9 mouse cellular contexts compared by ENCODE assay signal in genomic region chr8:46208354-46208753, GRCm38 (mm10). TPM values are rescaled to one million over a fixed set of nuclear protein-coding genes. Genes with fewer than 3 reads are reported as not detected.
DNase-seq lines count a peak whose midpoint lies in the region; ATAC-seq lines count a peak whose summit lies in the region.
"Had no signal": no experiment of that assay in that cellular context is flagged by ENCODE, and none has a peak within 500 bp of the region (broad histone marks: within the 10 kb centered on the region; RNA-seq: fewer than 3 reads in every experiment).

No protein-coding gene starts in this region.

- no peaks in the 10 kb centered on the region for H3K9me3 ChIP-seq in forebrain, embryonic 16.5 days (ENCODE audit: control insufficient read depth, low read length)
- H3K9me3 ChIP-seq in limb, embryonic 15.5 days = no peaks in the 10 kb centered on the region
- H3K9me3 ChIP-seq: megakaryocyte, embryonic 14.5 days had no signal

- no peaks in the 10 kb centered on the region for H3K27me3 ChIP-seq in forebrain, embryonic 16.5 days (replicated peaks; ENCODE audit: control insufficient read depth, insufficient read depth, low read length)
- no peaks in the 10 kb centered on the region for H3K27me3 ChIP-seq in limb, embryonic 15.5 days
- H3K27me3 ChIP-seq: megakaryocyte, embryonic 14.5 days had no signal

- H3K36me3 ChIP-seq in forebrain, embryonic 16.5 days (ENCODE audit: control insufficient read depth, insufficient read depth) = peaks cover 33% of the 10 kb centered on the region
- H3K36me3 ChIP-seq in limb, embryonic 15.5 days = peaks cover 51% of the 10 kb centered on the region

- H3K27ac ChIP-seq in forebrain, embryonic 16.5 days (ENCODE audit: low read length) = no peak overlapping the region
- H3K27ac ChIP-seq in limb, embryonic 15.5 days = 0 out of 2 replicates have a peak overlapping the region, but pooled peaks have one; percentile 30

- H3K4me1 ChIP-seq in forebrain, embryonic 16.5 days (replicated peaks; ENCODE audit: control insufficient read depth, insufficient read depth, low read length) = peaks cover 25% of the 10 kb centered on the region
- H3K4me1 ChIP-seq in limb, embryonic 15.5 days = peaks cover 43% of the 10 kb centered on the region

- peak overlapping the region; percentile 88 for H3K4me2 ChIP-seq in forebrain, embryonic 16.5 days (ENCODE audit: low read length)
- H3K4me2 ChIP-seq in limb, embryonic 15.5 days = peak overlapping the region; percentile 71

- H3K9ac ChIP-seq in forebrain, embryonic 16.5 days (replicated peaks; ENCODE audit: low read depth, low read length) = peak overlapping the region; percentile 31; the same call in 1 of the 2 replicates
- H3K9ac ChIP-seq in limb, embryonic 15.5 days = no peak overlapping the region

- H3K4me3 ChIP-seq in forebrain, embryonic 16.5 days (replicated peaks; ENCODE audit: low read length) = peak overlapping the region; percentile 87
- peak overlapping the region; percentile 85; the same call in 1 of the 2 replicates for H3K4me3 ChIP-seq in limb, embryonic 15.5 days
- H3K4me3 ChIP-seq: megakaryocyte, embryonic 14.5 days had no signal

- no peak for ATAC-seq in cerebellum, adult (ENCODE audit: insufficient number of reproducible peaks, low FRiP score, low TSS enrichment)
- no peak for ATAC-seq in forebrain, embryonic 16.5 days
- ATAC-seq in limb, embryonic 15.5 days (ENCODE audit: insufficient number of reproducible peaks, low FRiP score, low TSS enrichment, low read depth) = no peak

- peak; percentile 52 for DNase-seq in cerebellum, adult 11 months
- peak; percentile 17 to 32 for DNase-seq in adrenal gland, postnatal 36 days
- peak; percentile 93 for DNase-seq in heart, postnatal 4 days
- DNase-seq in testis, postnatal 10 days (ENCODE audit: low spot score) = peak; percentile 68
- no peak for DNase-seq in liver

- 58% methylated on average over 12 of the region's 12 CpGs for WGBS in forebrain, embryonic 16.5 days
- WGBS in limb, embryonic 15.5 days = 70% methylated on average over 12 of the region's 12 CpGs

RNA-seq across cellular contexts. Expression of gene Slc25a4, which starts 2.7 kb away (rescaled TPM):
- total RNA-seq in adrenal gland, postnatal 36 days (2021) = 100 to 1,000 TPM; 173 to 193 TPM
- polyA plus RNA-seq in forebrain, embryonic 16.5 days (2015; fragmentation: Nextera tagmentation; extraction: Ambion mirVana) = 679 and 710 TPM in 2 replicates
- 1,000 to 10,000 TPM; 3,101 to 3,310 TPM for total RNA-seq in heart, postnatal 4 days (2021)
- polyA plus RNA-seq in limb, embryonic 15.5 days (2015; fragmentation: Nextera tagmentation; extraction: Ambion mirVana) = 460 and 537 TPM in 2 replicates

RNA-seq across cellular contexts. Expression of gene Snx25, which starts 56.4 kb away (rescaled TPM):
- total RNA-seq in adrenal gland, postnatal 36 days (2021) = 10 to 100 TPM; 17.7 to 18.2 TPM
- polyA plus RNA-seq in forebrain, embryonic 16.5 days (2015; fragmentation: Nextera tagmentation; extraction: Ambion mirVana) = 4.9 and 6.1 TPM in 2 replicates
- total RNA-seq in heart, postnatal 4 days (2021) = 10 to 100 TPM; 12.2 to 12.7 TPM
- polyA plus RNA-seq in limb, embryonic 15.5 days (2015; fragmentation: Nextera tagmentation; extraction: Ambion mirVana) = 5.4 and 6.1 TPM in 2 replicates

RNA-seq across cellular contexts. Expression of gene Cfap97, which starts 56.8 kb away (rescaled TPM):
- total RNA-seq in adrenal gland, postnatal 36 days (2021) = 10 to 100 TPM; 16.3 to 22.1 TPM
- 22.9 and 26.5 TPM in 2 replicates for polyA plus RNA-seq in forebrain, embryonic 16.5 days (2015; fragmentation: Nextera tagmentation; extraction: Ambion mirVana)
- 10 to 100 TPM; 14.1 to 15.2 TPM for total RNA-seq in heart, postnatal 4 days (2021)
- polyA plus RNA-seq in limb, embryonic 15.5 days (2015; fragmentation: Nextera tagmentation; extraction: Ambion mirVana) = 26.4 and 27.4 TPM in 2 replicates

Comparison
In these comparisons a context has a peak if more than half of its experiments do, and no peak if none do; other contexts are left out.
1. RNA of gene Slc25a4, which starts 2.7 kb away (total RNA-seq): 3,101 to 3,310 TPM in heart, postnatal 4 days; 173 to 193 TPM in adrenal gland, postnatal 36 days; every median in the first group is over 10 times any median in the second.